Mouse (Mus musculus) kidney, adult 2 months (tissue): ENCODE data around the gene Cnnm2.

Experiments used
- CTCF ChIP-seq: fragments of 200-500 bp; conservative IDR thresholded peaks from 2 replicates; pipeline ENCODE4 v1.5.1; 2011; ENCODE audit warnings: low read depth, mild to moderate bottlenecking, control low read depth, low read length, moderate library complexity, mixed read lengths; ENCODE audit not compliant: insufficient read depth, insufficient read length
- POLR2A ChIP-seq: fragments of 200-500 bp; IDR thresholded peaks from one replicate; pipeline ENCODE4 v1.6.1; 2011; ENCODE audit warnings: low read depth, low read length, control low read depth

- no peak for TF ChIP-seq POLR2A
- TF ChIP-seq CTCF: no peak
Observed at GRCm38 (mm10) chr19:46905971-46906370, 144.6 kb downstream of the Cnnm2 start.
